Mouse (Mus musculus): ENCODE results near the gene Hspb9. TPM values are rescaled to one million over a fixed set of nuclear protein-coding genes. Genes with fewer than 3 reads are reported as not detected.

Hspb9 gene
- 0.26 TPM in 1 of 2 replicates, not detected in the other for polyA plus RNA-seq (2015; fragmentation: Nextera tagmentation; extraction: Ambion mirVana)

DNA sequence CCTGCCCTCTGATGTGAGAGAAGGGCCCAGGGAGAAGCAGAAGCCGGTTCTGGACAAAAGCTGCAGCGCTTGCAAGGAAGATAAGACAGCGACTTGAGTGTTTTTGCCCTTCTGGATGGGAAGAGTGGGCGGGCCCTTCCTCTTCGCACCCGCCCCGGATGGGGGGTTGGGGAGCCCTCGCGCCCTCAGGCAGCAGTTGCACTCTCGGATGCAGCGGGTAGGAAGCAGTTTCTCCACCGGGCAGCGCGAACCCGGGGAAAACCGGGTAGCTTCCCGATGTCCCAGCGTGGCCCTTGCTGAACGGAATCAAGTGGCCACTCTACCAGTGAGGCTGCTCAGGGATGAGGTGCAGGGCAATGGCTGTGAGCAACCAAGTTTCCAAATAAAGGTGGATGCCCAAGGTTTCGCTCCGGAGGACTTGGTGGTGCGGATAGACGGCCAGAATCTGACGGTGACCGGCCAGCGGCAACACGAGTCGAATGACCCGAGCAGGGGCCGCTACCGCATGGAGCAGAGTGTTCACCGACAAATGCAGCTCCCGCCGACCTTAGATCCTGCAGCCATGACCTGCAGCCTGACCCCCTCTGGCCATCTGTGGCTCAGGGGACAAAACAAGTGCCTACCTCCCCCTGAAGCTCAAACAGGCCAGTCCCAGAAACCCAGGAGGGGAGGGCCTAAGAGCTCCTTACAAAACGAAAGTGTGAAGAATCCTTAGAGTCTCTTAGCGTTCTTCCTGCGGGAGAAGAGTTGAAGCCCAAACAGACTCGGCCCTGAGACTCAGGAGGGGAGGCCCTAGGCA is at the start of gene Hspb9:
Gene Hspb9, plus strand, starts transcription at position 116 of the 799 bp plus-strand sequence.

DNA sequence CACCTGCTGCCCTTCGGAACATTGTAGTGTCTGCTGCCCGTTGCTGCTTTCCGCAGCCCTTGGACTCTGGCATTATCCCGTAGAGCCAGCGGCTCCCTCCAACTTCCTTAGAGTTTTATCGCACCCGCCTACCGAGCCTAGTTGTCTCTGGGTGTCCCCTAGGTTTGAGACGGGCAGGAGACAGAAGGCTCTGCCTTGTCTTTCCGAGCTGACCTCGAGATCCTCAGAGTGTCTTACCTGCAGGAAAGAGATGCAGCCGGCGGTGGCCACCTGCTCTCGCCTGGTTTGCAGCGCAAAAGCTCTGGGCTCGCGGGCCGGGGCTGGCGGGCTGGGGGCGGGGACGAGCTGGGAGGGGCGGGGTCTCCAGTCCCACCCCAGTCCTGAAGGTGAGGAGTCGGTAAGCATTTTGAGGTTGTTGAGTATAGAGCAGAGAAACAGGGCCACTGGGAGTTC is 21.5 kb upstream of the Hspb9 start, which contains the start of gene Zfp385c:
Gene Zfp385c, minus strand, starts transcription at position 292 of the 453 bp plus-strand sequence.

GRCm38 (mm10) chr11:100703851-100704531 is 9.7 kb upstream of the Hspb9 start, which contains the start of gene Dhx58:
Gene Dhx58 (minus strand): TSS chr11:100704271.

DNA sequence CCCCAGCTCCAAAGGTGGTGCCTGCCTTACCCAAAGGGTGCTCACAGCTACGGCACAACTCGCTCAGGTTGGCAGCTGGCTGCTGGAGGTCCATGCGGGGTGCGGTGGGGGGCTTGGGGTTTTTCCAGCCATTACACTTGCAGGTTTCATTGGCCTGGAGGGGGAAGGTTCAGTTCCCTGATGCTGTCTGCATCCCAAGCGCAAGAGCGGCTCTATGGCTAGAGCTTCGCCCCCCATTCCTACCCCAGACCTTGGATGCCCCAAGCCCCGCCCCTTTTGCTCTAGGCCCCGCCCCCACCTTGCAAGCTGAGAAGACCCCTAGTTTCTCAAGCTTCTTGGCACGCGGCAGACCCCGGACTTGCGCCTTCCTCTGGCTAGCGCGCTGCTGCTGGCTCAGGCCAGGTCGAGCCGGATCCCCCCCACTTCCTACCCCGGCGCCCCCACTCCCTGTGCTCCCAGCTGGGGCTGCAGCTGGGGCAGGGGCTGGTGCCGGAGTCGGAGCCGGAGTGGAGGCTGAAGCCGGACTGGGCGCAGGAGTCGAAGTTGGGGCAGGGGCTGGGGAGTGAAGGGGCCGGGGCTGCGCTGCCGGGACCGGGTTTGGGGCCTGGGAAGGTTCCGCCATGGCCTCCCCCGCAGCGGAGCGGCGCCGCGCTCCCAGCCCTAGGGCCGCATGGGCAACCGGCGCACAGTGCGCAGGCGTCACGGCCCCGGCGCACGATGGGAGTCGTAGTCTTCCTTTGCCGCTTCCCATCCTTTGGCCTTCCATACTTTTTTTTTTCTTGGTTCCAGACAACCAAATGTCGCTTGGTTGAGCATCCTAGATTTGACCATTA is 1.7 kb upstream of the Hspb9 start, which contains the start of gene Kat2a:
Gene Kat2a, minus strand, starts transcription at position 683 of the 833 bp plus-strand sequence.

GRCm38 (mm10) chr11:100738066-100738604 is 24.5 kb downstream of the Hspb9 start, which contains the start of gene Rab5c:
Gene Rab5c (minus strand): TSS chr11:100738215.

DNA sequence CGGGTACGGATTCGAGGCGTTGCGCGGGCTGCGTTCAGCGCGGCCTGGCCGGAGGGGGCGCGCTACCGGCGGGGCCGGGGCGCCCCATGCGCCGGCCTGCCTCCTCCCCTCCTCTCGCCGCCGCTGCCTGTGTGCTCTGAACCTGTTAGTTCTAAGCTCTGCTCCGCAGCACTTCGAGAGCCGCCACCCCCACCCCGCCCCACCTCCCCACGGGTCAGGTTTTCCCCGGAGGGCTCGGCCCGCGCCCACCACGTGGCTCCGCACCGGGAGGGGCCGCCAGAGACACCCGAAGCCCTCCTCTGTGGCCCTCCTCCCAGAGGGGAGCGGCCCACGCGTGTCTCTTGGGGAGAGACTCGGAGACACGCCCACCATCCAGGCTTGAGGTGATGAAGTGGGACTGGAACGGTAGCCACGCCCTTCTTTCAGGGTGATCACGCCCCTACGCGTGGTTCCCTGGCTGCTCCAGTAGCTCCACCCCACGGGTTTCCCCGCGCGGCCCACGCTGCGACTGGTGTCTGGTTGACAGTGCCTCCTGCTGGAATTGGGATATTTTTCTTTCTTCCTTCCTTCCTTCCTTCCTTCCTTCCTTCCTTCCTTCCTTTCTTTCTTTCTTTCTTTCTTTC is 46.1 kb downstream of the Hspb9 start, which contains the start of gene Kcnh4:
Gene Kcnh4, minus strand, starts transcription at position 332 of the 623 bp plus-strand sequence.

GRCm38 (mm10) chr11:100762831-100763230 is 49.2 kb downstream of the Hspb9 start, which contains the start of gene Hcrt:
Gene Hcrt (minus strand): TSS chr11:100762931.

Other genes with a start within 250 kb of the Hspb9 start
- gene Klhl11, start 241.1 kb upstream of the Hspb9 start, polyA plus RNA-seq (2015; fragmentation: Nextera tagmentation; extraction: Ambion mirVana): 3.1 and 3.7 TPM in 2 replicates
- 19.8 and 22.8 TPM in 2 replicates for gene Acly, start 185.8 kb upstream of the Hspb9 start, polyA plus RNA-seq (2015; fragmentation: Nextera tagmentation; extraction: Ambion mirVana)
- gene Ttc25, start 168.2 kb upstream of the Hspb9 start, polyA plus RNA-seq (2015; fragmentation: Nextera tagmentation; extraction: Ambion mirVana): 0.37 TPM in 2 replicates
- gene Cnp, start 138.9 kb upstream of the Hspb9 start, polyA plus RNA-seq (2015; fragmentation: Nextera tagmentation; extraction: Ambion mirVana): 39.3 and 40.3 TPM in 2 replicates
- gene Nkiras2, start 94.6 kb upstream of the Hspb9 start, polyA plus RNA-seq (2015; fragmentation: Nextera tagmentation; extraction: Ambion mirVana): 53.4 and 53.7 TPM in 2 replicates
- gene Dnajc7, start 93.7 kb upstream of the Hspb9 start, polyA plus RNA-seq (2015; fragmentation: Nextera tagmentation; extraction: Ambion mirVana): 161 and 168 TPM in 2 replicates
- 1.5 and 1.7 TPM in 2 replicates for gene Zfp385c, start 21.4 kb upstream of the Hspb9 start, polyA plus RNA-seq (2015; fragmentation: Nextera tagmentation; extraction: Ambion mirVana)
- gene Dhx58, start 9.6 kb upstream of the Hspb9 start, polyA plus RNA-seq (2015; fragmentation: Nextera tagmentation; extraction: Ambion mirVana): 2.6 and 3.5 TPM in 2 replicates
- gene Kat2a, start 1.4 kb upstream of the Hspb9 start, polyA plus RNA-seq (2015; fragmentation: Nextera tagmentation; extraction: Ambion mirVana): 17.1 and 18.1 TPM in 2 replicates
- 11.6 and 13.6 TPM in 2 replicates for gene Rab5c, start 24.4 kb downstream of the Hspb9 start, polyA plus RNA-seq (2015; fragmentation: Nextera tagmentation; extraction: Ambion mirVana)
- 0.04 TPM in 1 of 2 replicates, not detected in the other for gene Kcnh4, start 46.1 kb downstream of the Hspb9 start, polyA plus RNA-seq (2015; fragmentation: Nextera tagmentation; extraction: Ambion mirVana)
- 0.36 TPM in 1 of 2 replicates, not detected in the other for gene Hcrt, start 49.1 kb downstream of the Hspb9 start, polyA plus RNA-seq (2015; fragmentation: Nextera tagmentation; extraction: Ambion mirVana)
- gene Ghdc, start 57.1 kb downstream of the Hspb9 start, polyA plus RNA-seq (2015; fragmentation: Nextera tagmentation; extraction: Ambion mirVana): 5.0 and 5.9 TPM in 2 replicates
- 36.5 and 40.3 TPM in 2 replicates for gene Stat5b, start 136.9 kb downstream of the Hspb9 start, polyA plus RNA-seq (2015; fragmentation: Nextera tagmentation; extraction: Ambion mirVana)
- gene Stat5a, start 145.5 kb downstream of the Hspb9 start, polyA plus RNA-seq (2015; fragmentation: Nextera tagmentation; extraction: Ambion mirVana): 25.2 and 26.7 TPM in 2 replicates
- 62.7 and 67.5 TPM in 2 replicates for gene Stat3, start 225.7 kb downstream of the Hspb9 start, polyA plus RNA-seq (2015; fragmentation: Nextera tagmentation; extraction: Ambion mirVana)

Data from skeletal muscle tissue, postnatal 0 days (tissue).